Mouse (Mus musculus): ENCODE results near the gene Zic4.

- TF ChIP-seq CTCF (IDR thresholded peaks at IDR 0.05; ENCODE audit: low read depth, low read length), result no peak
- no peak for TF ChIP-seq EP300 (IDR thresholded peaks at IDR 0.05; ENCODE audit: insufficient read depth, low read depth, low read length)
- TF ChIP-seq POLR2A (IDR thresholded peaks at IDR 0.05; ENCODE audit: insufficient read depth, low read length), result no peak
Measured at GRCm38 (mm10) chr9:91404905-91405752, 42.9 kb downstream of the Zic4 start.
